Mouse (Mus musculus): ENCODE results near the gene Grik5. TPM values are rescaled to one million over a fixed set of nuclear protein-coding genes. Genes with fewer than 3 reads are reported as not detected.

Gene Grik5
- total and polyA plus RNA-seq, 2 experiments from 2014 or later = 14.8 to 142 TPM

GRCm38 (mm10) chr7:24978781-24979180, 93.4 kb downstream of the Grik5 start:
- TF ChIP-seq CTCF (IDR thresholded peaks at IDR 0.05; ENCODE audit: low read depth) = no peak
- no peak overlapping the region for H3K27ac ChIP-seq
- H3K4me3 ChIP-seq (ENCODE audit: low read length) = no peak overlapping the region
- peaks cover 50% of the 10 kb centered on the region for H3K36me3 ChIP-seq (ENCODE audit: insufficient read depth, low read length)
- ATAC-seq = no peak
- no peaks in the 10 kb centered on the region for H3K27me3 ChIP-seq (ENCODE audit: insufficient read depth, low read length)
- no peaks in the 10 kb centered on the region for H3K4me1 ChIP-seq (ENCODE audit: insufficient read depth, low read length)
- no peak overlapping the region for H3K4me2 ChIP-seq (ENCODE audit: low read depth, low read length)
- no peak overlapping the region for H3K9ac ChIP-seq (replicated peaks; ENCODE audit: low read length)
- no peaks in the 10 kb centered on the region for H3K9me3 ChIP-seq (ENCODE audit: low read length)
- 83% methylated on average over 7 of the region's 7 CpGs for WGBS
- DNase-seq (ENCODE audit: low spot score) = no peak

- no peak overlapping the region for H3K9ac ChIP-seq (replicated peaks; ENCODE audit: low read length)
- no peaks in the 10 kb centered on the region for H3K9me3 ChIP-seq (ENCODE audit: low read length)
- H3K27ac ChIP-seq = no peak overlapping the region
- 29% methylated on average over 9 of the region's 9 CpGs for WGBS
- TF ChIP-seq CTCF (IDR thresholded peaks at IDR 0.05; ENCODE audit: low read depth) = peak; percentile 81
- H3K36me3 ChIP-seq (ENCODE audit: insufficient read depth, low read length) = peaks cover 26% of the 10 kb centered on the region
- no peak overlapping the region for H3K4me2 ChIP-seq (ENCODE audit: low read depth, low read length)
- H3K4me3 ChIP-seq (ENCODE audit: low read length) = no peak overlapping the region
- ATAC-seq = no peak
- H3K27me3 ChIP-seq (ENCODE audit: insufficient read depth, low read length) = no peaks in the 10 kb centered on the region
- no peaks in the 10 kb centered on the region for H3K4me1 ChIP-seq (ENCODE audit: insufficient read depth, low read length)
- peak; percentile 78 for DNase-seq (ENCODE audit: low spot score)
Observed at GRCm38 (mm10) chr7:24974893-24975595, 97.1 kb downstream of the Grik5 start.

GRCm38 (mm10) chr7:24973902-24974301, 98.2 kb downstream of the Grik5 start:
- Histone ChIP-seq H3K36me3 (ENCODE audit: insufficient read depth, low read length) (peaks cover 17% of the 10 kb centered on the region), H3K4me3 (ENCODE audit: low read length) (no peak overlapping the region), H3K4me2 (ENCODE audit: low read depth, low read length) (no peak overlapping the region), H3K27me3 (ENCODE audit: insufficient read depth, low read length) (no peaks in the 10 kb centered on the region), H3K27ac (no peak overlapping the region), H3K9me3 (ENCODE audit: low read length) (no peaks in the 10 kb centered on the region), H3K4me1 (ENCODE audit: insufficient read depth, low read length) (no peaks in the 10 kb centered on the region), H3K9ac (replicated peaks; ENCODE audit: low read length) (no peak overlapping the region)
- TF ChIP-seq CTCF (IDR thresholded peaks at IDR 0.05; ENCODE audit: low read depth) = no peak
- 72% methylated on average over 5 of the region's 5 CpGs for WGBS
- ATAC-seq (no peak), DNase-seq (ENCODE audit: low spot score) (no peak)

- ATAC-seq (no peak), DNase-seq (ENCODE audit: low spot score) (no peak)
- no peaks in the 10 kb centered on the region for H3K27me3 ChIP-seq (ENCODE audit: insufficient read depth, low read length)
- no peak overlapping the region for H3K4me3 ChIP-seq (ENCODE audit: low read length)
- no peaks in the 10 kb centered on the region for H3K4me1 ChIP-seq (ENCODE audit: insufficient read depth, low read length)
- 86% methylated on average over 4 of the region's 4 CpGs for WGBS
- peaks cover 10% of the 10 kb centered on the region; the same call in 1 of the 2 replicates for H3K36me3 ChIP-seq (ENCODE audit: insufficient read depth, low read length)
- no peak overlapping the region for H3K9ac ChIP-seq (replicated peaks; ENCODE audit: low read length)
- no peak overlapping the region for H3K27ac ChIP-seq
- H3K4me2 ChIP-seq (ENCODE audit: low read depth, low read length) = no peak overlapping the region
- no peaks in the 10 kb centered on the region for H3K9me3 ChIP-seq (ENCODE audit: low read length)
- TF ChIP-seq CTCF (IDR thresholded peaks at IDR 0.05; ENCODE audit: low read depth) = no peak
Observed at GRCm38 (mm10) chr7:24973208-24973607, 98.9 kb downstream of the Grik5 start.

- peak; percentile 90 for ATAC-seq
- peak; percentile 69 for TF ChIP-seq CTCF (IDR thresholded peaks at IDR 0.05; ENCODE audit: low read depth)
- H3K4me2 ChIP-seq (ENCODE audit: low read depth, low read length) = peak within 1 kb of the TSS; percentile 63
- H3K36me3 ChIP-seq (ENCODE audit: insufficient read depth, low read length) = 0 out of 2 replicates have a peak, but pooled peaks cover under 1% of the 10 kb centered on the region
- under 1% methylated on average over 45 of the region's 45 CpGs for WGBS
- H3K9me3 ChIP-seq (ENCODE audit: low read length) = no peaks in the 10 kb centered on the region
- no peaks in the 10 kb centered on the region for H3K4me1 ChIP-seq (ENCODE audit: insufficient read depth, low read length)
- peak within 1 kb of the TSS; percentile 73 for H3K9ac ChIP-seq (replicated peaks; ENCODE audit: low read length)
- H3K27me3 ChIP-seq (ENCODE audit: insufficient read depth, low read length) = no peaks in the 10 kb centered on the region
- H3K4me3 ChIP-seq (ENCODE audit: low read length) = peak within 1 kb of the TSS; percentile 74
- peak; percentile 97 for DNase-seq (ENCODE audit: low spot score)
- peak within 1 kb of the TSS; percentile 84 for H3K27ac ChIP-seq
Observed at GRCm38 (mm10) chr7:24971972-24972893, 99.9 kb downstream of the Grik5 start, which contains the start of gene Rabac1. TSS of gene Rabac1 (minus strand) at chr7:24972754.

GRCm38 (mm10) chr7:24971261-24971971, 100.7 kb downstream of the Grik5 start:
- Histone ChIP-seq H3K27me3 (ENCODE audit: insufficient read depth, low read length) (no peaks in the 10 kb centered on the region), H3K4me3 (ENCODE audit: low read length) (peak overlapping the region; percentile 74), H3K4me2 (ENCODE audit: low read depth, low read length) (peak overlapping the region; percentile 63), H3K36me3 (ENCODE audit: insufficient read depth, low read length) (no peaks in the 10 kb centered on the region), H3K9ac (replicated peaks; ENCODE audit: low read length) (peak overlapping the region; percentile 73), H3K4me1 (ENCODE audit: insufficient read depth, low read length) (no peaks in the 10 kb centered on the region), H3K27ac (peak overlapping the region; percentile 84), H3K9me3 (ENCODE audit: low read length) (no peaks in the 10 kb centered on the region)
- ATAC-seq (no peak; the same call in 1 of the 2 replicates), DNase-seq (ENCODE audit: low spot score) (peak; percentile 77)
- TF ChIP-seq CTCF (IDR thresholded peaks at IDR 0.05; ENCODE audit: low read depth) = peak; percentile 78
- 8% methylated on average over 19 of the region's 19 CpGs for WGBS
